Comparison of ENCODE assay signal across 9 mouse cellular contexts in the genomic region with DNA sequence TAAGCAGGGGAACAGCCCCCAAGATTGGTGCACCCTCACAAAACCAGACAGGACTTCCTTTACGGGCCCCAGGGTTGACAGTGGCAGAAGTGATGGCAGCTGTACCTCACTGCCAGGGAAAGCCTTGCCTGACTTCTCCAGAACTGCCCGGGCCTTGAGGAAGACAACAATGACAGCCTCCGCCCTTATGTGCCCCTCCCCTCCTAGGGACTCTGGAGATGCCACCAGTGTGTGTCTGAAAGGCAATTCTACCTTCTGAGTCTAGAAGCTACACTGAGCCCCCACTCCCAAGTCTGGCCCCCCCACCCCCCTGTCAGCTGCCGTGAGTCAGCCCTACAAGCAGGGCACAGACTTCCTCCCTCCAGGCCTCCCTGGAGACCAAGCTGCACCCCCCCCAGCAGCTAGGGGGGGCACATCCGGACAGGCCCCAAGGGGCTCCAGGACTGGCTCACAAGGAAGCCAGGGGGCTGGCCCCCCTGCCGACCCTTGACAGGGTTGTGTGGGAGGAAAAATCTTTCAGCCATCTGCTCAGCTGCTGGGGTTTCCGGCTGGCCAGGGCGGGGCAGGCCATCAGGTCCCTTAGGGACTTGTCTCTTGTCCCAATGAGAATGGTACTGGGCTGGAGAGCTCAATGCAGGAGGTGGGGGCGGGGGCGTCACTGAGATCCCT. TPM values are rescaled to one million over a fixed set of nuclear protein-coding genes. Genes with fewer than 3 reads are reported as not detected.
DNase-seq lines count a peak whose midpoint lies in the region; ATAC-seq and TF ChIP-seq lines count a peak whose summit lies in the region.
"Had no signal": no experiment of that assay in that cellular context is flagged by ENCODE, and none has a peak within 500 bp of the region (broad histone marks: within the 10 kb centered on the region; RNA-seq: fewer than 3 reads in every experiment).

No protein-coding gene starts in this region.

- H3K4me2 ChIP-seq in hindbrain, embryonic 14.5 days (replicated peaks), result no peak overlapping the region
- H3K4me2 ChIP-seq in liver, embryonic 14.5 days (ENCODE audit: low read depth), result peak overlapping the region; percentile 84
- H3K4me2 ChIP-seq: midbrain, embryonic 12.5 days had no signal

- no peaks in the 10 kb centered on the region for H3K9me3 ChIP-seq in hindbrain, embryonic 10.5 days
- H3K9me3 ChIP-seq in hindbrain, embryonic 14.5 days (ENCODE audit: control insufficient read depth, low read length), result no peaks in the 10 kb centered on the region
- no peaks in the 10 kb centered on the region for H3K9me3 ChIP-seq in liver, embryonic 14.5 days (ENCODE audit: control insufficient read depth, low read length)
- H3K9me3 ChIP-seq: midbrain, embryonic 12.5 days had no signal

- H3K27ac ChIP-seq in hindbrain, embryonic 10.5 days, result peak overlapping the region; percentile 54
- H3K27ac ChIP-seq in hindbrain, embryonic 14.5 days, result no peak overlapping the region
- peak overlapping the region; percentile 99 for H3K27ac ChIP-seq in gastrocnemius, adult 2 months
- no peak overlapping the region for H3K27ac ChIP-seq in liver, embryonic 14.5 days
- H3K27ac ChIP-seq: midbrain, embryonic 12.5 days had no signal

- no peak for ATAC-seq in hindbrain, embryonic 14.5 days (ENCODE audit: low FRiP score)
- ATAC-seq in liver, embryonic 14.5 days (ENCODE audit: insufficient read depth), result no peak

- TF ChIP-seq CTCF in gastrocnemius, adult 2 months (IDR thresholded peaks at IDR 0.05), result no peak
- no peak for TF ChIP-seq CTCF in liver, embryonic 14.5 days (IDR thresholded peaks at IDR 0.05; ENCODE audit: low read depth)

- no peak overlapping the region for H3K9ac ChIP-seq in hindbrain, embryonic 14.5 days
- no peak overlapping the region for H3K9ac ChIP-seq in liver, embryonic 14.5 days (replicated peaks)
- H3K9ac ChIP-seq: midbrain, embryonic 12.5 days had no signal

- no peak for TF ChIP-seq EP300 in liver, embryonic 14.5 days (IDR thresholded peaks at IDR 0.05; ENCODE audit: low read depth)

- H3K36me3 ChIP-seq in hindbrain, embryonic 10.5 days, result no peaks in the 10 kb centered on the region
- H3K36me3 ChIP-seq in hindbrain, embryonic 14.5 days (replicated peaks; ENCODE audit: control insufficient read depth, insufficient read depth), result no peaks in the 10 kb centered on the region
- no peaks in the 10 kb centered on the region; the same call in 1 of the 2 replicates for H3K36me3 ChIP-seq in liver, embryonic 14.5 days (replicated peaks; ENCODE audit: control insufficient read depth, insufficient read depth, low read depth)
- H3K36me3 ChIP-seq: midbrain, embryonic 12.5 days had no signal

- DNase-seq in hindbrain, embryonic 10.5 days (ENCODE audit: low spot score), result peak; percentile 31
- no peak for DNase-seq in hindbrain, embryonic 14.5 days (ENCODE audit: low spot score)
- DNase-seq in gastrocnemius, adult 2 months, result peak; percentile 77
- peak; percentile 39 for DNase-seq in induced T-regulatory cell, adult 2 months (ENCODE audit: low read depth)
- DNase-seq in liver, embryonic 14.5 days (ENCODE audit: low read depth in 3 of 3, low spot score in 3 of 3), result no peak
- DNase-seq in skeletal muscle tissue, adult 2 months (ENCODE audit: low read depth, low spot score), result peak; percentile 77
- DNase-seq in ovary, postnatal 10 days (ENCODE audit: low spot score), result no peak
- no peak for DNase-seq in embryo, embryonic 10.5 days (ENCODE audit: low spot score)

- H3K4me3 ChIP-seq in hindbrain, embryonic 10.5 days, result peak overlapping the region; percentile 78
- H3K4me3 ChIP-seq in hindbrain, embryonic 14.5 days (replicated peaks; ENCODE audit: low read length), result no peak overlapping the region
- peak overlapping the region; percentile 74 for H3K4me3 ChIP-seq in gastrocnemius, adult 2 months
- H3K4me3 ChIP-seq in liver, embryonic 14.5 days (ENCODE audit: insufficient read depth in 1 of 2, low read depth in 2 of 2, low read length in 2 of 2), result 0 out of 4 replicates have a peak overlapping the region, but pooled peaks of 1 of the 2 experiments have one; percentile 13
- H3K4me3 ChIP-seq: midbrain, embryonic 12.5 days had no signal

- 44% methylated on average over 10 of the region's 10 CpGs for WGBS in hindbrain, embryonic 10.5 days
- WGBS in hindbrain, embryonic 14.5 days, result 46% methylated on average over 10 of the region's 10 CpGs
- WGBS in liver, embryonic 14.5 days (ENCODE audit: insufficient replicate concordance), result 19% methylated on average over 10 of the region's 10 CpGs

- intact Hi-C loops in gastrocnemius, adult 2 months (cut with DNase I), result no loop called here

- peaks cover 85% of the 10 kb centered on the region for H3K27me3 ChIP-seq in hindbrain, embryonic 10.5 days (ENCODE audit: insufficient read depth, poor library complexity, severe bottlenecking)
- H3K27me3 ChIP-seq in hindbrain, embryonic 14.5 days (ENCODE audit: control insufficient read depth, insufficient read depth, low read length), result peaks cover 30% of the 10 kb centered on the region
- peaks cover 3% of the 10 kb centered on the region; the same call in 1 of the 2 replicates for H3K27me3 ChIP-seq in liver, embryonic 14.5 days (ENCODE audit: control insufficient read depth, insufficient read depth, low read length)

- H3K4me1 ChIP-seq in hindbrain, embryonic 10.5 days (replicated peaks), result peaks cover 74% of the 10 kb centered on the region
- peaks cover 43% of the 10 kb centered on the region for H3K4me1 ChIP-seq in hindbrain, embryonic 14.5 days (replicated peaks; ENCODE audit: control insufficient read depth, insufficient read depth, low read length)
- peaks cover 28% of the 10 kb centered on the region in 2 experiments for H3K4me1 ChIP-seq in liver, embryonic 14.5 days (replicated peaks; ENCODE audit: control insufficient read depth in 2 of 2, insufficient read depth in 2 of 2, low read length in 1 of 2)

RNA-seq across cellular contexts. Expression of gene Sh2b3, which starts 3.7 kb away (rescaled TPM):
- 9.3 and 11.1 TPM in 2 replicates for polyA plus RNA-seq in hindbrain, embryonic 10.5 days (2016; fragmentation: Nextera tagmentation; extraction: Ambion mirVana)
- polyA plus RNA-seq in hindbrain, embryonic 14.5 days (2014; fragmentation: Nextera tagmentation; extraction: Ambion mirVana), result 8.8 and 9.1 TPM in 2 replicates
- 10 to 100 TPM; 11.9 to 15.4 TPM for total RNA-seq in gastrocnemius, adult 2 months (2021)
- 7.2 and 8.6 TPM in 2 replicates for polyA plus RNA-seq in liver, embryonic 14.5 days (2012; rRNA removed)
- 5.4 and 5.6 TPM in 2 replicates for polyA plus RNA-seq in liver, embryonic 14.5 days (2014; fragmentation: Nextera tagmentation; extraction: Ambion mirVana)

RNA-seq across cellular contexts. Expression of gene Pheta1, which starts 15.1 kb away (rescaled TPM):
- polyA plus RNA-seq in hindbrain, embryonic 10.5 days (2016; fragmentation: Nextera tagmentation; extraction: Ambion mirVana), result 44.8 and 54.5 TPM in 2 replicates
- polyA plus RNA-seq in hindbrain, embryonic 14.5 days (2014; fragmentation: Nextera tagmentation; extraction: Ambion mirVana), result 28.7 and 32.3 TPM in 2 replicates
- 1 to 10 TPM; 4.7 to 6.4 TPM for total RNA-seq in gastrocnemius, adult 2 months (2021)
- polyA plus RNA-seq in liver, embryonic 14.5 days (2012; rRNA removed), result 2.4 and 2.8 TPM in 2 replicates
- polyA plus RNA-seq in liver, embryonic 14.5 days (2014; fragmentation: Nextera tagmentation; extraction: Ambion mirVana), result 2.4 and 2.6 TPM in 2 replicates

Comparison
In these comparisons a context has a peak if more than half of its experiments do, and no peak if none do; other contexts are left out.
1. DNase-seq: peak in hindbrain, embryonic 10.5 days (single experiment), gastrocnemius, adult 2 months (single experiment), induced T-regulatory cell, adult 2 months (single experiment) and skeletal muscle tissue, adult 2 months (single experiment); none in hindbrain, embryonic 14.5 days (single experiment), liver, embryonic 14.5 days (0 of 3), ovary, postnatal 10 days (single experiment) and embryo, embryonic 10.5 days (single experiment).
2. H3K27ac ChIP-seq: peak in hindbrain, embryonic 10.5 days (single experiment) and gastrocnemius, adult 2 months (single experiment); none in hindbrain, embryonic 14.5 days (single experiment) and liver, embryonic 14.5 days (single experiment).